Mouse (Mus musculus) megakaryocyte, embryonic 14.5 days (primary cell): ENCODE data around the gene Atf7. TPM values are rescaled to one million over a fixed set of nuclear protein-coding genes. Genes with fewer than 3 reads are reported as not detected.
A peak's percentile ranks its signal among the peaks of the same experiment; 100 is the strongest.

ENCODE experiments used
- H3K27me3 ChIP-seq: replicated peaks from 2 replicates; pipeline ENCODE3; 2012; ENCODE audit warnings: inconsistent platforms
- H3K36me3 ChIP-seq: replicated peaks from 2 replicates; pipeline ENCODE3; 2012; ENCODE audit warnings: low read length, inconsistent platforms, mixed read lengths
- H3K4me1 ChIP-seq: 2 replicates; pipeline ENCODE4 v1.6.1; 2012; ENCODE audit warnings: inconsistent platforms
- H3K4me3 ChIP-seq: replicated peaks from 2 replicates; pipeline ENCODE3; 2012; ENCODE audit warnings: moderate library complexity, mild to moderate bottlenecking, inconsistent platforms
- H3K9me3 ChIP-seq: 2 replicates; pipeline ENCODE4 v1.6.1; 2012; ENCODE audit warnings: inconsistent platforms
- FLI1 ChIP-seq: IDR thresholded peaks from 2 replicates; pipeline ENCODE4 v1.6.1; 2012; ENCODE audit warnings: low read length, inconsistent platforms, mixed read lengths
- GATA1 ChIP-seq: IDR thresholded peaks from 3 replicates; pipeline ENCODE4 v1.6.1; 2012; ENCODE audit warnings: mixed read lengths, low read length, inconsistent platforms, borderline replicate concordance
- polyA plus RNA-seq: library from polyadenylated mRNA; stranded (reverse); fragments of >175 nt; gene quantifications from 2 replicates; pipeline ENCODE4 v1.2.3, GENCODE M21; 2012; ENCODE audit warnings: low replicate concordance; ENCODE audit not compliant: insufficient read depth

The Atf7 gene
- polyA plus RNA-seq, 1 experiment = 4.5 TPM

DNA sequence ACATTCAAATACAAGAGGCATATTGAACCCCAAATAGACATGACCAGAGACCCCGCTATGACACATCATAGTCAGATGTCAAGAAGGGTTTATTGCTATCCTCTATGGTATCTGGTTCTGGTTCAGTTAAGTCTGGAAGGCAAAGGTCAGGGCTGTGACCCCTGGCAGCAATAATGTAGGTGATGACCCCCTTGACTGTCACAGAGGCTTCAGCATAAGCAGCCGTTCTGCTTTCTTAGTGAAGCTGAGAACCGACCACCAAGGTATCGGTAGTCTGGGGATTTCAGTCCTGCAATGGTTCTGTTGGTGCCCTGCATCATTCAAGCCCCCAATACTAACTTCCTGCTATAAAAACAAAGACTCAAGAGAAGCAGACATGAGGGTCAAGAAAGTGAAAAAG lies 93.7 kb downstream of the Atf7 start:
- H3K4me1 ChIP-seq = peaks cover 39% of the 10 kb centered on the region
- TF ChIP-seq FLI1 = no peak
- TF ChIP-seq GATA1 = no peak

DNA sequence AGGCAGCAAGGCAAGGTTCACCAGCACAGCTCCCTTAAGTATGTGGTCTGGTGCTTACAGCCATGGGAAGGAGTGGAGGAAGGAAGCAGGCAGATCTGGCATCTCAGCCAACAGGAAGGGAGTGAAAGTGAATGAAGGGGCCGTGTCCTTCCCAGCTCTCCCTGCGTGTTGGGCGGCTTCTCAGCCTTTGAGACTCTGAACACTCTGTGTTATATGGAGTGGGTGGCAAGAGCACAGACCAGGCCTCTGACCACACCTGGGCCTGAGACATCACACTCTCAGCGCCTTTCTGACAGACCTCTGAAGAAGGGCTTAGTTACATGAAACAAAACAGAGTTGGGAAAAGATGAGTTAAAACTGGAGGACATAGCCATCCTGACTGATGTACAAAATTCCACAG lies 94.7 kb downstream of the Atf7 start:
- peaks cover 43% of the 10 kb centered on the region for H3K4me1 ChIP-seq
- no peaks in the 10 kb centered on the region for H3K27me3 ChIP-seq
- H3K9me3 ChIP-seq = no peaks in the 10 kb centered on the region
- H3K4me3 ChIP-seq = peak overlapping the region; percentile 29
- TF ChIP-seq GATA1 (no peak), FLI1 (no peak)
- peaks cover 93% of the 10 kb centered on the region for H3K36me3 ChIP-seq

More for the DNA sequence above, 93.7 kb downstream of the Atf7 start:
- no peak overlapping the region for H3K4me3 ChIP-seq
- H3K9me3 ChIP-seq = no peaks in the 10 kb centered on the region
- H3K36me3 ChIP-seq = peaks cover 94% of the 10 kb centered on the region
- no peaks in the 10 kb centered on the region for H3K27me3 ChIP-seq

- peaks cover 62% of the 10 kb centered on the region for H3K4me1 ChIP-seq
- H3K27me3 ChIP-seq = no peaks in the 10 kb centered on the region
- H3K36me3 ChIP-seq = peaks cover 94% of the 10 kb centered on the region
- TF ChIP-seq GATA1 (no peak), FLI1 (no peak)
- no peak overlapping the region for H3K4me3 ChIP-seq
- no peaks in the 10 kb centered on the region for H3K9me3 ChIP-seq
Measured at GRCm38 (mm10) chr15:102528396-102528795, 96.9 kb downstream of the Atf7 start.

- Histone ChIP-seq H3K4me3 (no peak overlapping the region), H3K27me3 (no peaks in the 10 kb centered on the region), H3K4me1 (peaks cover 62% of the 10 kb centered on the region), H3K36me3 (peaks cover 92% of the 10 kb centered on the region), H3K9me3 (no peaks in the 10 kb centered on the region)
- TF ChIP-seq GATA1 (no peak), FLI1 (no peak)
Measured at GRCm38 (mm10) chr15:102527936-102528335, 97.3 kb downstream of the Atf7 start.

DNA sequence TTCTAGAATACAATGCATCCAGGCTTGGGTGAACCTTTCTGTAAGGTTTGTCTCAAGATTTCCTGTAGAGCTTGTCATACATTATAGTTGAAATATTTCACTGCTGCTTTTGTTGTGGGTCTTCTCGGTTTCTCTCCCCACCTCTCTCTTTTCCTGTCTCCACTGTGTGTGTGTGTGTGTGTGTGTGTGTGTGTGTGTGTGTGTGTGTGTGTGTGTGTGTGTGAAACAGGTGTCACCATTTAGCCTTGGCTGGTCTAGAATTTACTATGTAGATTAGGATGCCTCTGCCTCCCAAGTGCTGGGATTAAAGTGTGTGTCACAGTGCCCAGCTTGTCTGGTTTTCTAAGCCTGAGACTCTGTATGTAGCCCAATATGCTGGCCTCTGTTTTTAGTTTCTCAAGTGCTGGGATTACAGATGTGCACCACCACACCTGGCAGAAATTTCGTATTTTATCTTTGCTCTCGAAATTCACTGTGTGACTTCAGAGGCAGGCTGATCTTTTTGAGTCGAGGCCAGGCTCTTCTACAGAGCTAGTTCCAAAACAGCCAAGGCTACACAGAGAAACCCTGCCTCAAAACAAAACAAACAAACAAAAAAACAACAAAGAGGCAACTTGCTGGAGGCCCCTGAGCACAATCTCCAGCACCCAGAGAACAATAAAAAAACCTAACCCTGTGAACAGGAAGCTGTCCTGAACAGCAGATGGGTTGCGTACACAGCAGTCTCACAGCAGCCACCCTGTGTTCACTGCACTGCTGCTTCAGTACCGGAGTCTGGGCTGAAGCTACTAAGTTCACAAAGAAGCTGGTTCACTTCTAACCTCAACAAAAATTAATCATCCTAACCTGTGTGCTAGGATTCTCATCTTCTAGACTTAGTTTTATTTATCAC lies 98.9 kb downstream of the Atf7 start:
- Histone ChIP-seq H3K4me1 (peaks cover 75% of the 10 kb centered on the region), H3K36me3 (peaks cover 92% of the 10 kb centered on the region), H3K9me3 (no peaks in the 10 kb centered on the region), H3K27me3 (no peaks in the 10 kb centered on the region), H3K4me3 (no peak overlapping the region)
- TF ChIP-seq GATA1 (no peak), FLI1 (no peak)

DNA sequence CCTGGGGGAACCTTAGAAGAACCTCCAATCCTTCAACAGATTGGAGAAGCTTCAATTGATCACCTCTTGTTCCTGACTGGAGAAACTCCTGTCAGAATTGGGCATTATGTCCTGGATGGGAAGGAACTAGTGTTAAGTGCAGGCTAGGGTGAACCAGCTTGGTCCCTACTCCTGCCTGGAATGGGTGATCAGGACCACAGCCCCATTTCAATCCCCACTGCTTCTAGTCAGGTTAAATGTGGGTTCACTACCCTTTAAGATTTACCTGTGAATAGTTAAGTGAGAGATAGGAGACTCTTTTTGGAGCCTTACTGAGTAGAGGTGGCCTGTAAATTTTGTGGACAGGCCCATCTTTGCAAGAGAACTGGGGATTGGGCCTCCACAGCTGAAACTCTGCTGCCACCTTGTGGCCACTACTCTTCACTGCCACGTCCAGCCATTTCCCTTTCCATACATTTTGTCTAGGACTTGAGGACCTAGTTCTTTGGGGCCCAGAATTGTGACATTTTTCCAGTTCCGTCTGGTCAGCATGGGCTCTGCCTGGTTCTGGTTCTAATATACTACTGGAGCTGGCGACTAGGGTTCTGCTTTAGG lies 100.3 kb downstream of the Atf7 start, which contains the start of gene Npff:
TSS of gene Npff (minus strand) at position 51 of the 594 bp plus-strand sequence.
- Histone ChIP-seq H3K4me1 (peaks cover 77% of the 10 kb centered on the region), H3K9me3 (no peaks in the 10 kb centered on the region), H3K4me3 (no peak within 1 kb of the TSS), H3K36me3 (peaks cover 86% of the 10 kb centered on the region), H3K27me3 (no peaks in the 10 kb centered on the region)
- no peak for TF ChIP-seq FLI1
- TF ChIP-seq GATA1 = no peak

GRCm38 (mm10) chr15:102521480-102521879 lies 103.8 kb downstream of the Atf7 start:
- Histone ChIP-seq H3K9me3 (no peaks in the 10 kb centered on the region), H3K36me3 (peaks cover 54% of the 10 kb centered on the region), H3K4me1 (peaks cover 71% of the 10 kb centered on the region), H3K4me3 (peak overlapping the region; percentile 73), H3K27me3 (no peaks in the 10 kb centered on the region)
- TF ChIP-seq FLI1 (no peak), GATA1 (no peak)

- H3K36me3 ChIP-seq = peaks cover 45% of the 10 kb centered on the region
- peak overlapping the region; percentile 95 for H3K4me3 ChIP-seq
- no peaks in the 10 kb centered on the region for H3K27me3 ChIP-seq
- no peaks in the 10 kb centered on the region for H3K9me3 ChIP-seq
- no peak for TF ChIP-seq GATA1
- TF ChIP-seq FLI1 = no peak
- peaks cover 77% of the 10 kb centered on the region for H3K4me1 ChIP-seq
Measured at GRCm38 (mm10) chr15:102520416-102520815, 104.8 kb downstream of the Atf7 start.

DNA sequence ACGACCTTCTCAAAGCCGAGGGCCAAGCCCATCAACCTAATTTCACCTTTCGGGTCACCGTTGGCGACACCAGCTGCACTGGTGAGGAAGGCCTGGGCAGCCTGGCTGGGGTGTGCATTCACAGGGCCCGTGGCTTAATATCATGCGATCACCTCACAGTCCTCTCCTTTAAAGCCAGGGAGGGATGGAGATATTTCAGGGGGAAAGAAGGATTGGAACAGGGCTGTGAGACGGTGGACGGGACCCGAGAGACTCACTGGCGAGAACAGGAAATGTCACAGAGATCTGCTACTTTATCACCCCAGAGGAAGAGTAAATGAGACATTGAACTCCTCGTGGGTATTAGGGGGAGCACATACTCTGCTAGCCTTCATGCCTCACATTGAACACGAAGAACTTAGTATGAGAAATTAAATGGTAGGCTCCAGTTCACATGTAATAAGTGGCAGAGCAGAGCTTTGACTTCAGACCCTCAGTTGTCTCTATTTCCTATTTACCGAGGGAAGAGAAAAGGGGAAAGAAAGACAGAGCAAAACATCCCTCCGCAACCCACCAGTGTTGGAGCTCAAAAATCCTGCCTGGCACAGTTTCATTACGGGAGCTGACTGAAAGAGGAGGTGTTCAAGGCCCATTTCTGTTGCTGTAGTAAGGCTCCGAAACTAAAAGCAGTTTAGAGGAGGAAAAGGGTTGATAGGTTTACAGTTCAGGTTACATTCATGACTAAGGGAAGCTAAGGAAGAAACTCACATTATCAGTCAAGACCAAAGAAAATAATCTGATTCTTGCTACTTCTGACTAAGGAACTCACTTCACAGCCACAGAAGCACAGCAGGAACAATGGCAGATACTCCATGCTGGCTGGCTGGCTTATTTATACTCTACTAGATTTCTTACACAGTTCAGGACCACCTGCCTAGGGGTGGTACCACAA lies 105.8 kb downstream of the Atf7 start:
- H3K4me1 ChIP-seq = peaks cover 67% of the 10 kb centered on the region
- peak overlapping the region; percentile 95 for H3K4me3 ChIP-seq
- H3K9me3 ChIP-seq = no peaks in the 10 kb centered on the region
- H3K36me3 ChIP-seq = peaks cover 35% of the 10 kb centered on the region
- TF ChIP-seq GATA1 (no peak), FLI1 (no peak)
- no peaks in the 10 kb centered on the region for H3K27me3 ChIP-seq
